Mouse (Mus musculus): ENCODE results near the gene Gbgt1.

GRCm38 (mm10) chr2:28497561-28497960 lies 870 bp downstream of the Gbgt1 start:
- TF ChIP-seq CTCF (IDR thresholded peaks at IDR 0.05; ENCODE audit: low read depth): no peak
- no peak for TF ChIP-seq EP300 (IDR thresholded peaks at IDR 0.05; ENCODE audit: low read depth)

Data from heart, postnatal 0 days (tissue).